Mouse (Mus musculus): ENCODE results near the gene Efr3b. TPM values are rescaled to one million over a fixed set of nuclear protein-coding genes. Genes with fewer than 3 reads are reported as not detected.
A peak's percentile ranks its signal among the peaks of the same experiment; 100 is the strongest.

The Efr3b gene
- polyA plus RNA-seq, 1 experiment from 2014 or later, result 2.6 TPM

GRCm38 (mm10) chr12:4020505-4020904 is 18.2 kb downstream of the Efr3b start:
- Histone ChIP-seq H3K27me3 (replicated peaks; ENCODE audit: control insufficient read depth, insufficient read depth, low read length) (no peaks in the 10 kb centered on the region), H3K9ac (ENCODE audit: low read depth, low read length) (no peak overlapping the region), H3K9me3 (ENCODE audit: control insufficient read depth, low read length) (no peaks in the 10 kb centered on the region), H3K4me2 (ENCODE audit: low read depth, low read length) (no peak overlapping the region), H3K4me1 (ENCODE audit: control insufficient read depth, insufficient read depth, low read length) (no peaks in the 10 kb centered on the region), H3K36me3 (ENCODE audit: control insufficient read depth, insufficient read depth, low read length) (no peaks in the 10 kb centered on the region), H3K27ac (ENCODE audit: low read length) (no peak overlapping the region), H3K4me3 (ENCODE audit: low read length) (no peak overlapping the region)
- no peak for ATAC-seq
- 49% methylated on average over 8 of the region's 8 CpGs for WGBS

DNA sequence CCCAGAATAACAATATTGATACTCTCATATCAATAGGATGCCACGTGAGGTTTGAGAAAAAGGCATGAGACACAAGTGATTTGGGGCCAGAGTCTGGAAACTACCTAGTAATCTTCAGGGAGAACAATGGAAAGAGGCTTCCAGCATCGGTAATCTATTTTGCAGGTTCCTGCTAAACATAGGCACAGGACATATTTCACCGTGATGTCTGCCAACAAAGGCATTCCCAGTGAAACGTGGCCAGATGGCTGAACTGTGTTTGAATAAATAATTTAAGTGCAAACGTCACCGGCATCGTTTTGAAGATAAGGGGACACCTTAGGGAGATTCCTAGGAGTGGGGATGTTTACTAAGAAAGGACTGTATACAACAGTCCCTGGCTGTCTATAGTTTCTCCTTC is 22.4 kb downstream of the Efr3b start:
- Histone ChIP-seq H3K9ac (ENCODE audit: low read depth, low read length) (no peak overlapping the region), H3K4me1 (ENCODE audit: control insufficient read depth, insufficient read depth, low read length) (no peaks in the 10 kb centered on the region), H3K9me3 (ENCODE audit: control insufficient read depth, low read length) (no peaks in the 10 kb centered on the region), H3K36me3 (ENCODE audit: control insufficient read depth, insufficient read depth, low read length) (no peaks in the 10 kb centered on the region), H3K4me2 (ENCODE audit: low read depth, low read length) (no peak overlapping the region), H3K27ac (ENCODE audit: low read length) (no peak overlapping the region), H3K4me3 (ENCODE audit: low read length) (no peak overlapping the region), H3K27me3 (replicated peaks; ENCODE audit: control insufficient read depth, insufficient read depth, low read length) (no peaks in the 10 kb centered on the region)
- no peak for ATAC-seq
- 36% methylated on average over 7 of the region's 7 CpGs for WGBS

DNA sequence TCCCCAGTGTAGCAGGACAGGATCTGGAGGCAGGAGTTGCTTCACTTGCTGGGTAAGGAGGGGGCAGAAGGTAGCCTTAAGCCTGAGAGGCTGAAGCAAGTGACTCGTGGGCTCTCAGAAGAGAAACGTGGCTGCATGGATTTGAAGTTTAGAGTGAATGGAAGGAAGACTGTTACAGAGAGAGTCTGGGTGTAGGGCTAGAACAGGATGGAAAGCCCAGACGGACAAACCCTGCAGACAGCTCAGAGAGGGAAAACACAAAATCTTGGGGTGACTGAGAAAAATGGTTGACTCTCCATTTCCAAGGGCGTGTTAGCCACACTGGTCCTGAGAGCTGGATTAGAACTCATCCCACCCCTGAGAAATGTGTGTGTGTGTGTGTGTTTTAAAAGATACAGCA is 23.0 kb downstream of the Efr3b start:
- ATAC-seq, result no peak
- Histone ChIP-seq H3K9me3 (ENCODE audit: control insufficient read depth, low read length) (no peaks in the 10 kb centered on the region), H3K36me3 (ENCODE audit: control insufficient read depth, insufficient read depth, low read length) (no peaks in the 10 kb centered on the region), H3K4me2 (ENCODE audit: low read depth, low read length) (no peak overlapping the region), H3K4me1 (ENCODE audit: control insufficient read depth, insufficient read depth, low read length) (no peaks in the 10 kb centered on the region), H3K27ac (ENCODE audit: low read length) (no peak overlapping the region), H3K4me3 (ENCODE audit: low read length) (no peak overlapping the region), H3K9ac (ENCODE audit: low read depth, low read length) (no peak overlapping the region), H3K27me3 (replicated peaks; ENCODE audit: control insufficient read depth, insufficient read depth, low read length) (no peaks in the 10 kb centered on the region)
- WGBS, result 72% methylated on average over 4 of the region's 4 CpGs

- no peak overlapping the region for H3K4me3 ChIP-seq (ENCODE audit: low read length)
- 57% methylated on average over 7 of the region's 7 CpGs for WGBS
These were observed 23.5 kb downstream of the Efr3b start for GRCm38 (mm10) chr12:4015255-4015654.

GRCm38 (mm10) chr12:4011715-4012114 is 27.0 kb downstream of the Efr3b start:
- 84% methylated on average over 5 of the region's 5 CpGs for WGBS
- no peaks in the 10 kb centered on the region for H3K9me3 ChIP-seq (ENCODE audit: control insufficient read depth, low read length)
- no peak for ATAC-seq
- H3K4me2 ChIP-seq (ENCODE audit: low read depth, low read length), result no peak overlapping the region
- H3K36me3 ChIP-seq (ENCODE audit: control insufficient read depth, insufficient read depth, low read length), result no peaks in the 10 kb centered on the region
- no peak overlapping the region for H3K9ac ChIP-seq (ENCODE audit: low read depth, low read length)
- H3K4me3 ChIP-seq (ENCODE audit: low read length), result no peak overlapping the region
- H3K27ac ChIP-seq (ENCODE audit: low read length), result no peak overlapping the region
- H3K27me3 ChIP-seq (replicated peaks; ENCODE audit: control insufficient read depth, insufficient read depth, low read length), result no peaks in the 10 kb centered on the region
- H3K4me1 ChIP-seq (ENCODE audit: control insufficient read depth, insufficient read depth, low read length), result peaks cover 5% of the 10 kb centered on the region

More at GRCm38 (mm10) chr12:4015255-4015654, 23.5 kb downstream of the Efr3b start:
- no peak overlapping the region for H3K4me2 ChIP-seq (ENCODE audit: low read depth, low read length)
- no peaks in the 10 kb centered on the region for H3K4me1 ChIP-seq (ENCODE audit: control insufficient read depth, insufficient read depth, low read length)
- ATAC-seq, result no peak
- no peak overlapping the region for H3K27ac ChIP-seq (ENCODE audit: low read length)
- H3K9ac ChIP-seq (ENCODE audit: low read depth, low read length), result no peak overlapping the region
- no peaks in the 10 kb centered on the region for H3K27me3 ChIP-seq (replicated peaks; ENCODE audit: control insufficient read depth, insufficient read depth, low read length)
- H3K36me3 ChIP-seq (ENCODE audit: control insufficient read depth, insufficient read depth, low read length), result no peaks in the 10 kb centered on the region
- H3K9me3 ChIP-seq (ENCODE audit: control insufficient read depth, low read length), result no peaks in the 10 kb centered on the region

DNA sequence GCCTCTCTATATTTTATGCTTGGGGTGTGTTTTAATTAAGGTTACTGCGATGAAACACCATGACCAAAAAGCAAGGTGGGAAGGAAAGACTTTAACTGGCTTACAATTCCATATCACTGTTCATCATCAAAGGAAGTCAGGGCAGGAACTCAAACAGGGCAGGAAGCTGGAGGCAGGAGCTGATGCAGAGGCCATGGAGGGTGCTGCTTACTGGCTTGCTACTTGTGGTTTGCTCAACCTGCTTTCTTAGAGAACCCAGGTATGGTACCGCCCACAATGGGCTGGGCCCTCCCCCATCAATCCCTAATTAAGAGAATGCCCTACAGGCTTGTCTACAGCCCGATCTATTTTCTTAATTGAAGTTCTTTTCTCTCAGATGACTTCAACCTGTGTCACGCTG is 27.4 kb downstream of the Efr3b start:
- no peak for ATAC-seq
- no peak overlapping the region for H3K4me3 ChIP-seq (ENCODE audit: low read length)
- H3K36me3 ChIP-seq (ENCODE audit: control insufficient read depth, insufficient read depth, low read length), result no peaks in the 10 kb centered on the region
- peaks cover 5% of the 10 kb centered on the region for H3K4me1 ChIP-seq (ENCODE audit: control insufficient read depth, insufficient read depth, low read length)
- H3K27ac ChIP-seq (ENCODE audit: low read length), result no peak overlapping the region
- H3K27me3 ChIP-seq (replicated peaks; ENCODE audit: control insufficient read depth, insufficient read depth, low read length), result no peaks in the 10 kb centered on the region
- 80% methylated on average over 4 of the region's 4 CpGs for WGBS
- H3K4me2 ChIP-seq (ENCODE audit: low read depth, low read length), result no peak overlapping the region
- H3K9ac ChIP-seq (ENCODE audit: low read depth, low read length), result no peak overlapping the region
- H3K9me3 ChIP-seq (ENCODE audit: control insufficient read depth, low read length), result no peaks in the 10 kb centered on the region

GRCm38 (mm10) chr12:4008731-4009130 is 30.0 kb downstream of the Efr3b start:
- no peak for ATAC-seq
- 77% methylated on average over 12 of the region's 12 CpGs for WGBS
- no peak overlapping the region for H3K4me2 ChIP-seq (ENCODE audit: low read depth, low read length)

GRCm38 (mm10) chr12:4007766-4008165 is 30.9 kb downstream of the Efr3b start:
- Histone ChIP-seq H3K9ac (ENCODE audit: low read depth, low read length) (no peak overlapping the region), H3K36me3 (ENCODE audit: control insufficient read depth, insufficient read depth, low read length) (no peaks in the 10 kb centered on the region), H3K27ac (ENCODE audit: low read length) (no peak overlapping the region), H3K4me1 (ENCODE audit: control insufficient read depth, insufficient read depth, low read length) (peaks cover 5% of the 10 kb centered on the region), H3K4me2 (ENCODE audit: low read depth, low read length) (no peak overlapping the region), H3K9me3 (ENCODE audit: control insufficient read depth, low read length) (no peaks in the 10 kb centered on the region), H3K27me3 (replicated peaks; ENCODE audit: control insufficient read depth, insufficient read depth, low read length) (no peaks in the 10 kb centered on the region), H3K4me3 (ENCODE audit: low read length) (no peak overlapping the region)
- 30% methylated on average over 4 of the region's 4 CpGs for WGBS
- ATAC-seq, result peak; percentile 67; the same call in 1 of the 2 replicates

More at GRCm38 (mm10) chr12:4008731-4009130, 30.0 kb downstream of the Efr3b start:
- H3K4me1 ChIP-seq (ENCODE audit: control insufficient read depth, insufficient read depth, low read length), result peaks cover 5% of the 10 kb centered on the region
- no peak overlapping the region for H3K4me3 ChIP-seq (ENCODE audit: low read length)
- H3K9ac ChIP-seq (ENCODE audit: low read depth, low read length), result no peak overlapping the region
- H3K27me3 ChIP-seq (replicated peaks; ENCODE audit: control insufficient read depth, insufficient read depth, low read length), result no peaks in the 10 kb centered on the region
- H3K36me3 ChIP-seq (ENCODE audit: control insufficient read depth, insufficient read depth, low read length), result no peaks in the 10 kb centered on the region
- no peaks in the 10 kb centered on the region for H3K9me3 ChIP-seq (ENCODE audit: control insufficient read depth, low read length)
- H3K27ac ChIP-seq (ENCODE audit: low read length), result no peak overlapping the region

DNA sequence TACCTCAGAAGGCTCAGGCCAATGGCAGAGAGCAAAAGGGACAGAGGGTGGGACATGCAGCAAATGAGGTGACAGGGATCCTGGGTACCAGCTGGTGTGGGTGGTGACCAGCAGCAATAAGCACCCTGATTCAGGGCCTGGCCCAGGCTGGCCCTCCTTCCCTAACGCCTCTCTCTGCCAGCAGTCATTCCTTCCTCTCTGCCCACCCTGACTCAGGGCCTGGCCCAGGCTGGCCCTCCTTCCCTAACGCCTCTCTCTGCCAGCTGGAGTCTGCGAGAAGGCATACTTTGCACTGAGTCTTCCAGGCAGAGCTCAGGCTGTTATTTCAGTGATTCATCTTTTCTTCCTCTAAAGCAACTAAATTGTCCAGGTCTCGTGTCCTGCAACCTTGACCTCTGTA is 31.5 kb downstream of the Efr3b start:
- Histone ChIP-seq H3K9ac (ENCODE audit: low read depth, low read length) (no peak overlapping the region), H3K4me1 (ENCODE audit: control insufficient read depth, insufficient read depth, low read length) (peaks cover 5% of the 10 kb centered on the region), H3K27me3 (replicated peaks; ENCODE audit: control insufficient read depth, insufficient read depth, low read length) (no peaks in the 10 kb centered on the region), H3K9me3 (ENCODE audit: control insufficient read depth, low read length) (no peaks in the 10 kb centered on the region), H3K27ac (ENCODE audit: low read length) (peak overlapping the region; percentile 59), H3K36me3 (ENCODE audit: control insufficient read depth, insufficient read depth, low read length) (no peaks in the 10 kb centered on the region), H3K4me3 (ENCODE audit: low read length) (no peak overlapping the region), H3K4me2 (ENCODE audit: low read depth, low read length) (no peak overlapping the region)
- WGBS, result 44% methylated on average over 4 of the region's 4 CpGs
- ATAC-seq, result peak; percentile 65

- Histone ChIP-seq H3K27ac (ENCODE audit: low read length) (no peak overlapping the region), H3K9ac (ENCODE audit: low read depth, low read length) (no peak overlapping the region), H3K4me1 (ENCODE audit: control insufficient read depth, insufficient read depth, low read length) (peaks cover 5% of the 10 kb centered on the region), H3K36me3 (ENCODE audit: control insufficient read depth, insufficient read depth, low read length) (no peaks in the 10 kb centered on the region), H3K4me2 (ENCODE audit: low read depth, low read length) (no peak overlapping the region), H3K4me3 (ENCODE audit: low read length) (no peak overlapping the region), H3K9me3 (ENCODE audit: control insufficient read depth, low read length) (no peaks in the 10 kb centered on the region), H3K27me3 (replicated peaks; ENCODE audit: control insufficient read depth, insufficient read depth, low read length) (no peaks in the 10 kb centered on the region)
- no peak for ATAC-seq
- WGBS, result 74% methylated on average over 7 of the region's 7 CpGs
These were observed 32.6 kb downstream of the Efr3b start for GRCm38 (mm10) chr12:4006079-4006478.
